Mouse (Mus musculus): ENCODE results near the gene Micu1.

- no peak for TF ChIP-seq CTCF (IDR thresholded peaks at IDR 0.05; ENCODE audit: borderline replicate concordance, insufficient read depth, low read length)
- TF ChIP-seq POLR2A (IDR thresholded peaks at IDR 0.05; ENCODE audit: low read depth, low read length) = no peak
Measured at GRCm38 (mm10) chr10:59778137-59778710, 75.9 kb downstream of the Micu1 start.
